Mouse (Mus musculus) CH12.LX (cell line): ENCODE results near the gene Fam161b. TPM values are rescaled to one million over a fixed set of nuclear protein-coding genes. Genes with fewer than 3 reads are reported as not detected.

Source experiments
- DNase-seq: peaks from one replicate; pipeline ENCODE4 v3.0.0-alpha.2; 2013; ENCODE audit errors: extremely low read depth
- H3K27ac ChIP-seq: 2 replicates; pipeline ENCODE4 v1.5.1; 2012; ENCODE audit warnings: low read depth, mild to moderate bottlenecking, control low read depth, moderate library complexity; ENCODE audit not compliant: insufficient read depth
- H3K27me3 ChIP-seq: replicated peaks from 2 replicates; pipeline ENCODE3; 2012; ENCODE audit warnings: inconsistent platforms
- H3K36me3 ChIP-seq, 2 experiments: replicated peaks in 1 of 2; 2 replicates each; pipeline versions ENCODE3 to v1.6.1; 2012; ENCODE audit warnings: inconsistent platforms in 1 of 2, low read length in 1 of 2, mild to moderate bottlenecking in 1 of 2, mixed read lengths in 1 of 2, moderate library complexity in 1 of 2; ENCODE audit not compliant: control insufficient read depth in 1 of 2, insufficient read depth in 1 of 2
- H3K4me1 ChIP-seq, 2 experiments: 2 replicates each; pipeline ENCODE4 v1.6.1; 2012; ENCODE audit warnings: inconsistent platforms in 1 of 2, moderate library complexity in 1 of 2; ENCODE audit not compliant: insufficient read depth in 2 of 2, control insufficient read depth in 1 of 2
- H3K4me2 ChIP-seq: 2 replicates; pipeline ENCODE4 v1.6.1; 2012; ENCODE audit warnings: low read depth, mild to moderate bottlenecking, control low read depth; ENCODE audit not compliant: poor library complexity, insufficient read depth, severe bottlenecking
- H3K4me3 ChIP-seq, 3 experiments: fragments of 150-350 bp in 1 of 3; sonication (generic) in 1 of 3; replicated peaks in 1 of 3; 2 replicates each; pipeline versions ENCODE3 to v1.5.1; 2011 to 2012; ENCODE audit warnings: low read depth in 2 of 3, low read length in 2 of 3, mild to moderate bottlenecking in 2 of 3, moderate library complexity in 2 of 3, control low read depth in 1 of 3, improper control_type of control experiment in 1 of 3, inconsistent platforms in 1 of 3, mixed read lengths in 1 of 3; ENCODE audit not compliant: poor library complexity in 1 of 3
- H3K79me2 ChIP-seq: replicated peaks from 2 replicates; pipeline ENCODE4 v1.6.1; 2012; ENCODE audit warnings: mild to moderate bottlenecking, moderate library complexity; ENCODE audit not compliant: control insufficient read depth, poor library complexity, insufficient read depth, severe bottlenecking; ENCODE audit errors: extremely low read depth
- H3K9ac ChIP-seq: 2 replicates; pipeline ENCODE4 v1.6.1; 2012; ENCODE audit warnings: low read depth, mild to moderate bottlenecking, control low read depth, moderate library complexity; ENCODE audit not compliant: insufficient read depth
- H3K9me3 ChIP-seq: replicated peaks from 2 replicates; pipeline ENCODE3; 2012; ENCODE audit warnings: low read length, inconsistent platforms, mixed read lengths
- BHLHE40 ChIP-seq: IDR thresholded peaks from 2 replicates; pipeline ENCODE4 v1.6.1; 2011; ENCODE audit warnings: mild to moderate bottlenecking, low read depth, low read length, improper control_type of control experiment
- CHD1 ChIP-seq: IDR thresholded peaks from 2 replicates; pipeline ENCODE4 v1.6.1; 2012; ENCODE audit warnings: low read depth, low read length, improper control_type of control experiment, inconsistent platforms
- E2F4 ChIP-seq: IDR thresholded peaks from 2 replicates; pipeline ENCODE4 v1.6.1; 2011; ENCODE audit warnings: low read depth, low read length, improper control_type of control experiment; ENCODE audit not compliant: insufficient replicate concordance
- EP300 ChIP-seq: IDR thresholded peaks from 2 replicates; pipeline ENCODE4 v1.6.1; 2011; ENCODE audit warnings: low read length, improper control_type of control experiment
- ETS1 ChIP-seq: conservative IDR thresholded peaks from 2 replicates; pipeline ENCODE4 v1.6.1; 2012; ENCODE audit warnings: low read depth, mild to moderate bottlenecking, inconsistent platforms, low read length, improper control_type of control experiment, moderate library complexity
- HCFC1 ChIP-seq: IDR thresholded peaks from 2 replicates; pipeline ENCODE4 v1.6.1; 2012; ENCODE audit warnings: low read depth, mild to moderate bottlenecking, inconsistent platforms, low read length, improper control_type of control experiment
- JUN ChIP-seq: IDR thresholded peaks from 2 replicates; pipeline ENCODE4 v1.6.1; 2011; ENCODE audit warnings: low read depth, mild to moderate bottlenecking, low read length, improper control_type of control experiment, moderate library complexity; ENCODE audit not compliant: insufficient read depth
- JUND ChIP-seq: conservative IDR thresholded peaks from 2 replicates; pipeline ENCODE4 v1.6.1; 2011; ENCODE audit warnings: low read depth, low read length, improper control_type of control experiment
- KAT2A ChIP-seq: IDR thresholded peaks from 2 replicates; pipeline ENCODE4 v1.6.1; 2012; ENCODE audit warnings: low read length, improper control_type of control experiment, inconsistent platforms; ENCODE audit not compliant: insufficient replicate concordance
- MAFK ChIP-seq: IDR thresholded peaks from 2 replicates; pipeline ENCODE4 v1.6.1; 2011; ENCODE audit warnings: low read length, improper control_type of control experiment; ENCODE audit not compliant: insufficient replicate concordance
- MAX ChIP-seq: IDR thresholded peaks from 2 replicates; pipeline ENCODE4 v1.6.1; 2011; ENCODE audit warnings: low read length, improper control_type of control experiment
- MXI1 ChIP-seq: IDR thresholded peaks from 2 replicates; pipeline ENCODE4 v1.6.1; 2011; ENCODE audit warnings: mild to moderate bottlenecking, low read depth, low read length, improper control_type of control experiment
- MYC ChIP-seq: IDR thresholded peaks from 2 replicates; pipeline ENCODE4 v1.6.1; 2011; ENCODE audit warnings: low read depth, mild to moderate bottlenecking, improper control_type of control experiment, low read length
- PAX5 ChIP-seq: IDR thresholded peaks from 2 replicates; pipeline ENCODE4 v1.6.1; 2012; ENCODE audit warnings: low read length, inconsistent platforms, mixed read lengths
- POLR2A ChIP-seq: IDR thresholded peaks from 2 replicates; pipeline ENCODE4 v1.6.1; 2011; ENCODE audit warnings: low read depth, mild to moderate bottlenecking, improper control_type of control experiment, low read length
- RAD21 ChIP-seq: IDR thresholded peaks from 2 replicates; pipeline ENCODE4 v1.6.1; 2011; ENCODE audit warnings: low read depth, mild to moderate bottlenecking, low read length, improper control_type of control experiment, moderate library complexity
- SIN3A ChIP-seq: IDR thresholded peaks from 2 replicates; pipeline ENCODE4 v1.6.1; 2012; ENCODE audit warnings: low read length, improper control_type of control experiment, inconsistent platforms
- SMC3 ChIP-seq: IDR thresholded peaks from 2 replicates; pipeline ENCODE4 v1.6.1; 2011; ENCODE audit warnings: low read depth, low read length, improper control_type of control experiment
- TBP ChIP-seq: conservative IDR thresholded peaks from 2 replicates; pipeline ENCODE4 v1.6.1; 2011; ENCODE audit warnings: low read depth, low read length, improper control_type of control experiment
- UBTF ChIP-seq: IDR thresholded peaks from 2 replicates; pipeline ENCODE4 v1.6.1; 2012; ENCODE audit warnings: low read depth, mild to moderate bottlenecking, inconsistent platforms, low read length, improper control_type of control experiment, moderate library complexity
- ZC3H11A ChIP-seq: IDR thresholded peaks from 2 replicates; pipeline ENCODE4 v1.6.1; 2012; ENCODE audit warnings: low read depth, mild to moderate bottlenecking, inconsistent platforms, low read length, improper control_type of control experiment
- ZKSCAN1 ChIP-seq: IDR thresholded peaks from 2 replicates; pipeline ENCODE4 v1.6.1; 2012; ENCODE audit warnings: low read depth, inconsistent platforms, low read length, improper control_type of control experiment, borderline replicate concordance
- ZMIZ1 ChIP-seq: IDR thresholded peaks from 2 replicates; pipeline ENCODE4 v1.6.1; 2012; ENCODE audit warnings: low read depth, mild to moderate bottlenecking, inconsistent platforms, low read length, improper control_type of control experiment
- dilution Hi-C: fragments of 300-500 bp; cut with MboI; formaldehyde crosslinking; loops from 2 replicates; pipeline ENCODE4 v1.14.3; 2020; ENCODE audit warnings: low sequenced_read_pairs; ENCODE audit not compliant: extremely low pct_unique_long_range_greater_than_20kb, extremely low pct_ligation_motif_present
- in situ Hi-C: fragments of 300-500 bp; cut with MboI; formaldehyde crosslinking; loops from 3 replicates; pipeline ENCODE4 v1.14.3; 2019; ENCODE audit warnings: low sequenced_read_pairs, low pct_ligation_motif_present, low pct_unique_long_range_greater_than_20kb, mixed read lengths
- polyA plus RNA-seq: library from polyadenylated mRNA; unstranded; fragments of >175 nt; gene quantifications from 2 replicates; pipeline ENCODE4 v1.2.1, GENCODE M21; 2012; ENCODE audit warnings: low read depth; ENCODE audit not compliant: insufficient read length
- total RNA-seq, 2 experiments: library from RNA; depleted of rRNA; stranded (reverse); fragments of 300-350 nt in 1 of 2; fragments of >200 nt in 1 of 2; gene quantifications; 2 replicates each; pipeline ENCODE4 v1.2.3; 2012 to 2014

Gene Fam161b
- total and polyA plus RNA-seq, 3 experiments = 0.80 to 0.98 (median 0.87) TPM

GRCm38 (mm10) chr12:84388097-84388496, 26.5 kb upstream of the Fam161b start:
- no peaks in the 10 kb centered on the region for H3K79me2 ChIP-seq
- no peak overlapping the region for H3K4me3 ChIP-seq
- H3K36me3 ChIP-seq = no peaks in the 10 kb centered on the region
- TF ChIP-seq MXI1 (no peak), BHLHE40 (peak; percentile 17; the same call in 1 of the 2 replicates)
- TF ChIP-seq, all 38 proteins: peak for 1
- H3K4me2 ChIP-seq = no peak overlapping the region
- H3K4me1 ChIP-seq = peaks cover 11 to 20% of the 10 kb centered on the region in 2 experiments
- H3K9me3 ChIP-seq = no peaks in the 10 kb centered on the region
- H3K27ac ChIP-seq = no peak overlapping the region
- dilution Hi-C loops (no loop called here), in situ Hi-C loops (no loop called here)
- no peak overlapping the region for H3K9ac ChIP-seq
- no peaks in the 10 kb centered on the region for H3K27me3 ChIP-seq
- no peak for DNase-seq

GRCm38 (mm10) chr12:84385408-84385807, 23.8 kb upstream of the Fam161b start:
- no peak overlapping the region for H3K4me2 ChIP-seq
- no peak overlapping the region for H3K4me3 ChIP-seq
- H3K9me3 ChIP-seq = no peaks in the 10 kb centered on the region
- no peak overlapping the region for H3K27ac ChIP-seq
- no peaks in the 10 kb centered on the region for H3K79me2 ChIP-seq
- H3K36me3 ChIP-seq = no peaks in the 10 kb centered on the region
- no peaks in the 10 kb centered on the region for H3K27me3 ChIP-seq
- TF ChIP-seq RAD21 = no peak
- TF ChIP-seq UBTF = no peak
- no peak for TF ChIP-seq CHD1
- TF ChIP-seq JUND = no peak
- TF ChIP-seq MAX = no peak
- no peak for TF ChIP-seq JUN
- TF ChIP-seq POLR2A = no peak
- dilution Hi-C loops (no loop called here), in situ Hi-C loops (no loop called here)
- H3K4me1 ChIP-seq = peaks cover 11 to 21% of the 10 kb centered on the region in 2 experiments
- no peak overlapping the region for H3K9ac ChIP-seq
- no peak for DNase-seq

- in situ Hi-C loops (no loop called here), dilution Hi-C loops (no loop called here)
- no peaks in the 10 kb centered on the region for H3K36me3 ChIP-seq
- peaks cover 11 to 21% of the 10 kb centered on the region in 2 experiments for H3K4me1 ChIP-seq
- H3K27ac ChIP-seq = no peak overlapping the region
- no peak overlapping the region for H3K4me3 ChIP-seq
- H3K27me3 ChIP-seq = no peaks in the 10 kb centered on the region
- H3K79me2 ChIP-seq = no peaks in the 10 kb centered on the region
- TF ChIP-seq MYC (no peak), MAFK (no peak), ZMIZ1 (no peak), ETS1 (no peak), BHLHE40 (no peak), HCFC1 (no peak), RAD21 (no peak), E2F4 (no peak), JUND (no peak), KAT2A (no peak), PAX5 (no peak), SIN3A (no peak), ZKSCAN1 (no peak), TBP (no peak), JUN (no peak), SMC3 (no peak), ZC3H11A (no peak), POLR2A (no peak), EP300 (no peak)
- H3K9me3 ChIP-seq = no peaks in the 10 kb centered on the region
- no peak overlapping the region for H3K9ac ChIP-seq
- no peak for DNase-seq
- no peak overlapping the region for H3K4me2 ChIP-seq
Observed at GRCm38 (mm10) chr12:84384644-84385081, 23.0 kb upstream of the Fam161b start.
